Mouse (Mus musculus) olfactory bulb, adult 2 months (tissue): ENCODE measurements around the gene Fam192a.

ENCODE experiments used
- CTCF ChIP-seq: fragments of 200-500 bp; IDR thresholded peaks from 2 replicates; pipeline ENCODE4 v1.5.1; 2012; ENCODE audit warnings: low read depth, mild to moderate bottlenecking, low read length, moderate library complexity; ENCODE audit not compliant: insufficient read depth
- POLR2A ChIP-seq: fragments of 200-500 bp; IDR thresholded peaks from 2 replicates; pipeline ENCODE4 v1.6.1; 2012; ENCODE audit warnings: mild to moderate bottlenecking, low read depth, low read length, moderate library complexity; ENCODE audit not compliant: insufficient read depth

- no peak for TF ChIP-seq CTCF
- no peak for TF ChIP-seq POLR2A
Measured at GRCm38 (mm10) chr8:94552696-94553095, 49.1 kb downstream of the Fam192a start.
